Mouse (Mus musculus) limb, embryonic 13.5 days (tissue): ENCODE results near the gene Ndufc2. TPM values are rescaled to one million over a fixed set of nuclear protein-coding genes. Genes with fewer than 3 reads are reported as not detected.
A peak's percentile ranks its signal among the peaks of the same experiment; 100 is the strongest.
"Not testable (repeated sequence)": the region's sequence is repeated elsewhere in the genome, so short reads cannot be mapped to it uniquely, and the experiment has no call there.

Experiments used
- ATAC-seq: fragments of 200-750 bp; cut with Nextera tagmentation; 2 replicates; pipeline ENCODE4 v1.8.0; 2017; ENCODE audit warnings: low read depth, moderate number of reproducible peaks, moderate TSS enrichment; ENCODE audit not compliant: low FRiP score
- H3K27ac ChIP-seq: fragments of 300-500 bp; sonication (generic); 2 replicates; pipeline ENCODE4 v1.5.1; 2015; ENCODE audit warnings: inconsistent platforms, mild to moderate bottlenecking, moderate library complexity
- H3K27me3 ChIP-seq: fragments of 300-500 bp; sonication (generic); 2 replicates; pipeline ENCODE4 v1.6.1; 2015; ENCODE audit warnings: mild to moderate bottlenecking, inconsistent platforms
- H3K36me3 ChIP-seq: fragments of 300-500 bp; sonication (generic); 2 replicates; pipeline ENCODE4 v1.6.1; 2015; ENCODE audit warnings: inconsistent platforms, mild to moderate bottlenecking, moderate library complexity
- H3K4me1 ChIP-seq: fragments of 300-500 bp; sonication (generic); 2 replicates; pipeline ENCODE4 v1.6.1; 2015; ENCODE audit warnings: inconsistent platforms
- H3K4me2 ChIP-seq: fragments of 300-500 bp; sonication (generic); replicated peaks from 2 replicates; pipeline ENCODE4 v1.6.1; 2015; ENCODE audit warnings: inconsistent platforms, mild to moderate bottlenecking, moderate library complexity
- H3K4me3 ChIP-seq: fragments of 300-500 bp; sonication (generic); 2 replicates; pipeline ENCODE4 v1.5.1; 2015; ENCODE audit warnings: moderate library complexity, mild to moderate bottlenecking, inconsistent platforms
- H3K9ac ChIP-seq: fragments of 300-500 bp; sonication (generic); 2 replicates; pipeline ENCODE4 v1.6.1; 2015; ENCODE audit warnings: mild to moderate bottlenecking, inconsistent platforms
- H3K9me3 ChIP-seq: fragments of 300-500 bp; sonication (generic); 2 replicates; pipeline ENCODE4 v1.6.1; 2016; ENCODE audit warnings: inconsistent platforms
- WGBS: fragments of 180-500 bp; shearing (Covaris S2); methylation state at CpG from one replicate; pipeline ENCODE4 v1.1.7; 2015; 5-methylcytosine and 5-hydroxymethylcytosine counted together
- polyA plus RNA-seq: library from polyadenylated mRNA; unstranded; fragments of >200 nt; fragmentation: Nextera tagmentation; extraction: Ambion mirVana; gene quantifications from 2 replicates; pipeline ENCODE4 v1.2.1, GENCODE M21; 2015

Gene Ndufc2
- polyA plus RNA-seq, 1 experiment from 2014 or later, result 345 TPM

DNA sequence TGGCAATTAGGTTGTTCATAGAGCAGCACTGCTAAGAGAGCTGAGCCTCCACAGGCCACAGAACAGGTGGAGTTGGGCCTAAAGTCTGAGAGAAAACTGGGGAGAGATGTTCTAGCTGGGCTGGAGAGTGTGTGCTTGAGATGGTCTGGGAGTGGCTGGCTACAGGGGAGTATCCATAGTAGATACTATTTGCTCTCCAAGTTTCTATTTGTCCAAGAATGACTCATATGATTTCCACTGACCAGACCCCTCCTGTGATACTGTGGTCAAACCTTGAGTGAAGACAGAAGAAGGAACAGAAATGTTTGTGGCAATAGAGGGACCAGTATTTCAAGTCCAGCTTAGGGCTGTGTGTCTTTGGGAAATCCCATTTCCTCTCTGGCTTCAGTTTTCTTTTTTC, 39.2 kb downstream of the Ndufc2 start:
- Histone ChIP-seq H3K4me1 (peaks cover 20% of the 10 kb centered on the region), H3K4me2 (no peak overlapping the region), H3K27ac (no peak overlapping the region), H3K27me3 (no peaks in the 10 kb centered on the region), H3K9me3 (no peaks in the 10 kb centered on the region), H3K4me3 (no peak overlapping the region), H3K9ac (no peak overlapping the region), H3K36me3 (no peaks in the 10 kb centered on the region)
- ATAC-seq, result no peak

DNA sequence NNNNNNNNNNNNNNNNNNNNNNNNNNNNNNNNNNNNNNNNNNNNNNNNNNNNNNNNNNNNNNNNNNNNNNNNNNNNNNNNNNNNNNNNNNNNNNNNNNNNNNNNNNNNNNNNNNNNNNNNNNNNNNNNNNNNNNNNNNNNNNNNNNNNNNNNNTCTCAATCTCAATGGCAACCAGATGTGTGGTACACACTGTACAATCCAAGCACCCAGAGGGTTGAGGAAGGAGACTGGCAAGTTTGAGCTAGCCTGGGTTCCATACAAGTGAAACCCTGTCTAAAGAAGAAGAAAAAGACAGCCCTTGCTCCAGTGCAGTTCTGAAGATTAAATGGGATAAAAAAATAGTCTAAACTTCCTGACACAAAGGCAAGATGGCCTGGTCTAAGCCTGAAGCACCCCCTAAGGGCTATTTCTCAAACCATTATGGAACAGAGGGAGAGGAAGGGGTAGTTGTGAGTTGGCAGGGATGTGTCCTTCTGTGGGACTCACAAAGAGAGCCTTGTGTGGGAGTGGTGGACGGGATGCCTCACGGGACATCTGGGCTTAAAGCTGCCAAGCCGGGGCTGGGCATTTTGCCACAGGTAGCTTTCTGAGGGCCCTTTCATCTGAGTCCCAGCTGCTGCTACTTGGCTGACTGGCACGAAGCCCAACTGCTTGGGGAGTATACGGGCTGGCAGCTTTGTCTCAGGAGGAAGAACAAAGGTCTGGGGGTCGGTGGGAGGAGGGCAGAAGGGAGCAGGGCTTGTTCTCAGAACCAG, 46.5 kb downstream of the Ndufc2 start:
- no peak overlapping the region for H3K4me3 ChIP-seq
- ATAC-seq, result peak; percentile 90
- 0 out of 2 replicates have a peak, but pooled peaks cover 4% of the 10 kb centered on the region for H3K9me3 ChIP-seq
- H3K4me2 ChIP-seq, result no peak overlapping the region
- WGBS, result 27% methylated on average over 6 of the region's 6 CpGs
- H3K36me3 ChIP-seq, result no peaks in the 10 kb centered on the region
- H3K4me1 ChIP-seq, result peaks cover 23% of the 10 kb centered on the region
- no peak overlapping the region for H3K9ac ChIP-seq
- H3K27ac ChIP-seq, result peak overlapping the region; percentile 79
- no peaks in the 10 kb centered on the region for H3K27me3 ChIP-seq

DNA sequence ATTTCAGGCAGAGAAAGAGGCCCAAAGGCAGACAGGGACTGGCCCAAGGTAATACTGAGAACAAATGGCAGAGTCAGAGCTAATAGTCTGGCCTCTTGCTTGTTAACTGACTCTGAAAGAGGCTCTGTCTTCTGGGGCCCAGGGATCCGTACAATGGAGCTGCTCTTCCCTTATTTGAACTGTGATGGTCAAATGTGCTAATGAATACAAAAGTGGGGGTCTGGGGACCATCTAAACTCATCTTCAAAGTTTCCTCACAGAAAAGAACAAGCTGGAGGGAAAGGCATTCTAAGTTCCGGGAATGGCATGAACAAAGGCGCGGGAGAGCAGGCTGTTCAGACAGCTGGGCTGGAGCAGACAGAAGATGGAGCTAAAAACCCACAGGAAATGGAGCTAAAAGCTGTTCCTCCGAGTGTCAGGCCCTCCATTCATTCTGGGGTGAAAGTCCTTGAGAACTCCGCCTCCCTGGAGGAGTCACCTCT, 47.3 kb downstream of the Ndufc2 start:
- no peaks in the 10 kb centered on the region for H3K36me3 ChIP-seq
- H3K4me3 ChIP-seq, result no peak overlapping the region
- 0 out of 2 replicates have a peak, but pooled peaks cover 4% of the 10 kb centered on the region for H3K9me3 ChIP-seq
- H3K27me3 ChIP-seq, result no peaks in the 10 kb centered on the region
- H3K27ac ChIP-seq, result peak overlapping the region; percentile 79
- no peak overlapping the region for H3K4me2 ChIP-seq
- 62% methylated on average over 6 of the region's 6 CpGs for WGBS
- no peak for ATAC-seq
- H3K4me1 ChIP-seq, result peaks cover 23% of the 10 kb centered on the region
- no peak overlapping the region for H3K9ac ChIP-seq

DNA sequence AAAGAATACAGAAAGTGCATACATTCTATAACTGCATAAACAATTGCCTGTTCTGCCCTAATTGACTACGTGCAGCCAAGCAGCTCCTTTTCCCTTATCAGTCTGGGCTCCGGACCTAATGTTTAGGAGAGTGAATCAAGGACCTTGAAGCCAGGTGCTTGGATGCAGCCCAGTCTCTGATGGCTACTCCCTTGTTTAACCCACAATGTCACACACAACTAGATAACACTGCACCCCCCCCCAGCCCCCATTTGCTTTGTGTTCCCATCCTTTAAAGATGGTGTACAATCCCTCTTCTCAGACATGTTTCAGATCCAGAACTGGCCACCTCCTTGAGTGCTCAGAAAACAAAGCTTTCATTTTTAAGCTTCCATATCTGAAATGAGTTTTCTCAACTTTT, 51.2 kb downstream of the Ndufc2 start, which contains the start of gene Kctd14:
Gene Kctd14 (plus strand): TSS at position 301 of the 400 bp plus-strand sequence.
- not testable (repeated sequence) for H3K36me3 ChIP-seq, H3K9ac ChIP-seq, H3K27ac ChIP-seq, ATAC-seq, H3K27me3 ChIP-seq, H3K4me3 ChIP-seq, H3K9me3 ChIP-seq, H3K4me2 ChIP-seq
- 77% methylated on average over 2 of the region's 2 CpGs for WGBS
- peaks cover 28% of the 10 kb centered on the region for H3K4me1 ChIP-seq

DNA sequence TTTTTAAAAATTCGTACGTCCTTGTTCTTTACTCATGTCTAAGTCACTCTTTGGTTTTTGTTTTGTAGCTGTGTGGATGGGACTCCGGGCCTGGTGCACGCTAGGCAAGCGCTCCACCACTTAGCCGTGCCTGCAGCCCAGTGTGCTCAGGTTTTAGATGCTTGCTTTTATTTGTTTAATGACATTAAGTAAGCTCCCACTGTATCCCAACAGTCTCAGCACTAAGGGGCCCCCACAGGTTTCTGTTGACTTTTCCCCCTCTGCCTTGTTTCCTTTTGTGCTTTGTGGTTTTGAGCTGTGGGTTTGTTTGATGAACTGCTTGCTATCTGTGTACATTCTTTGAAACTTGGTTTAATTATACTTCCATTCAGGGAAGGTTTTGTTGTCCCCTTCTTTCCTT, 52.4 kb downstream of the Ndufc2 start:
- Histone ChIP-seq H3K4me1 (peaks cover 16% of the 10 kb centered on the region), H3K36me3 (no peaks in the 10 kb centered on the region), H3K27ac (no peak overlapping the region), H3K9ac (no peak overlapping the region), H3K9me3 (0 out of 2 replicates have a peak, but pooled peaks cover 4% of the 10 kb centered on the region), H3K4me2 (no peak overlapping the region), H3K27me3 (no peaks in the 10 kb centered on the region), H3K4me3 (no peak overlapping the region)
- 82% methylated on average over 6 of the region's 6 CpGs for WGBS
- no peak for ATAC-seq

GRCm38 (mm10) chr7:97453141-97453921, 53.5 kb downstream of the Ndufc2 start:
- Histone ChIP-seq H3K36me3 (peaks cover 6% of the 10 kb centered on the region), H3K4me1 (peaks cover 12% of the 10 kb centered on the region), H3K27me3 (no peaks in the 10 kb centered on the region), H3K9me3 (0 out of 2 replicates have a peak, but pooled peaks cover 4% of the 10 kb centered on the region), H3K4me2 (peak overlapping the region; percentile 86), H3K9ac (peak overlapping the region; percentile 75), H3K4me3 (peak overlapping the region; percentile 50), H3K27ac (no peak overlapping the region)
- peak; percentile 64 for ATAC-seq
- WGBS, result 5% methylated on average over 27 of the region's 27 CpGs

GRCm38 (mm10) chr7:97454795-97455194, 55.0 kb downstream of the Ndufc2 start:
- peaks cover 12% of the 10 kb centered on the region for H3K4me1 ChIP-seq
- H3K36me3 ChIP-seq, result peaks cover 6% of the 10 kb centered on the region
- WGBS, result 94% methylated on average over 10 of the region's 10 CpGs
- H3K27ac ChIP-seq, result no peak overlapping the region
- ATAC-seq, result no peak
- H3K27me3 ChIP-seq, result no peaks in the 10 kb centered on the region
- no peaks in the 10 kb centered on the region for H3K9me3 ChIP-seq
- H3K4me2 ChIP-seq, result no peak overlapping the region
- no peak overlapping the region for H3K4me3 ChIP-seq
- H3K9ac ChIP-seq, result no peak overlapping the region

GRCm38 (mm10) chr7:97455577-97455976, 55.8 kb downstream of the Ndufc2 start:
- ATAC-seq, result no peak
- H3K4me3 ChIP-seq, result no peak overlapping the region
- peaks cover 6% of the 10 kb centered on the region for H3K36me3 ChIP-seq
- H3K4me2 ChIP-seq, result no peak overlapping the region
- 80% methylated on average over 3 of the region's 3 CpGs for WGBS
- no peaks in the 10 kb centered on the region for H3K27me3 ChIP-seq
- H3K9me3 ChIP-seq, result no peaks in the 10 kb centered on the region
- H3K27ac ChIP-seq, result no peak overlapping the region
- H3K4me1 ChIP-seq, result peaks cover 12% of the 10 kb centered on the region
- no peak overlapping the region for H3K9ac ChIP-seq

Other genes with a start within 250 kb of the Ndufc2 start
- gene Usp35, start 68.0 kb upstream of the Ndufc2 start, polyA plus RNA-seq, result 2.1 and 2.2 TPM in 2 replicates
- 4.9 and 5.1 TPM in 2 replicates for gene Kctd21, start 67.7 kb upstream of the Ndufc2 start, polyA plus RNA-seq
- gene Alg8, start 28.4 kb upstream of the Ndufc2 start, polyA plus RNA-seq, result 34.7 and 37.8 TPM in 2 replicates
- 0.34 and 0.55 TPM in 2 replicates for gene Thrsp, start 17.7 kb downstream of the Ndufc2 start, polyA plus RNA-seq
- 4.5 and 5.5 TPM in 2 replicates for gene Kctd14, start 51.3 kb downstream of the Ndufc2 start, polyA plus RNA-seq
- gene Ints4, start 81.0 kb downstream of the Ndufc2 start, polyA plus RNA-seq, result 52.9 and 57.3 TPM in 2 replicates
- gene Aamdc, start 179.5 kb downstream of the Ndufc2 start, polyA plus RNA-seq, result 82.3 and 86.6 TPM in 2 replicates
- 31.1 and 32.1 TPM in 2 replicates for gene Rsf1, start 179.9 kb downstream of the Ndufc2 start, polyA plus RNA-seq